Mouse (Mus musculus): ENCODE data around the gene Slc7a8. TPM values are rescaled to one million over a fixed set of nuclear protein-coding genes. Genes with fewer than 3 reads are reported as not detected.
A peak's percentile ranks its signal among the peaks of the same experiment; 100 is the strongest.

The Slc7a8 gene
- polyA plus RNA-seq, 1 experiment from 2014 or later: 2.8 TPM

GRCm38 (mm10) chr14:54696752-54697151, 85.0 kb downstream of the Slc7a8 start:
- 84% methylated on average over 4 of the region's 4 CpGs for WGBS
- Histone ChIP-seq H3K27ac (no peak overlapping the region), H3K27me3 (no peaks in the 10 kb centered on the region), H3K36me3 (0 out of 2 replicates have a peak, but pooled peaks cover 5% of the 10 kb centered on the region), H3K4me2 (no peak overlapping the region), H3K4me3 (no peak overlapping the region), H3K9ac (no peak overlapping the region), H3K4me1 (replicated peaks) (peaks cover 6% of the 10 kb centered on the region), H3K9me3 (replicated peaks) (no peaks in the 10 kb centered on the region)
- no peak for ATAC-seq (replicated peaks; ENCODE audit: insufficient number of reproducible peaks, insufficient read depth, low FRiP score, low read depth)

GRCm38 (mm10) chr14:54695042-54695441, 86.7 kb downstream of the Slc7a8 start:
- no peak overlapping the region for H3K9ac ChIP-seq
- H3K9me3 ChIP-seq (replicated peaks): no peaks in the 10 kb centered on the region
- H3K27me3 ChIP-seq: no peaks in the 10 kb centered on the region
- no peak overlapping the region for H3K27ac ChIP-seq
- no peaks in the 10 kb centered on the region for H3K4me1 ChIP-seq (replicated peaks)
- H3K4me2 ChIP-seq: no peak overlapping the region
- no peak overlapping the region for H3K4me3 ChIP-seq
- ATAC-seq (replicated peaks; ENCODE audit: insufficient number of reproducible peaks, insufficient read depth, low FRiP score, low read depth): no peak
- peaks cover 15% of the 10 kb centered on the region for H3K36me3 ChIP-seq
- WGBS: 52% methylated on average over 6 of the region's 6 CpGs

GRCm38 (mm10) chr14:54687251-54687650, 94.5 kb downstream of the Slc7a8 start:
- peak overlapping the region; percentile 78 for H3K4me3 ChIP-seq
- H3K36me3 ChIP-seq: peaks cover 30% of the 10 kb centered on the region
- peak overlapping the region; percentile 97 for H3K27ac ChIP-seq
- H3K4me1 ChIP-seq (replicated peaks): peaks cover 28% of the 10 kb centered on the region
- H3K9ac ChIP-seq: peak overlapping the region; percentile 76
- no peaks in the 10 kb centered on the region for H3K9me3 ChIP-seq (replicated peaks)
- ATAC-seq (replicated peaks; ENCODE audit: insufficient number of reproducible peaks, insufficient read depth, low FRiP score, low read depth): no peak
- no peaks in the 10 kb centered on the region for H3K27me3 ChIP-seq
- WGBS: 4% methylated on average over 8 of the region's 8 CpGs
- H3K4me2 ChIP-seq: peak overlapping the region; percentile 63

DNA sequence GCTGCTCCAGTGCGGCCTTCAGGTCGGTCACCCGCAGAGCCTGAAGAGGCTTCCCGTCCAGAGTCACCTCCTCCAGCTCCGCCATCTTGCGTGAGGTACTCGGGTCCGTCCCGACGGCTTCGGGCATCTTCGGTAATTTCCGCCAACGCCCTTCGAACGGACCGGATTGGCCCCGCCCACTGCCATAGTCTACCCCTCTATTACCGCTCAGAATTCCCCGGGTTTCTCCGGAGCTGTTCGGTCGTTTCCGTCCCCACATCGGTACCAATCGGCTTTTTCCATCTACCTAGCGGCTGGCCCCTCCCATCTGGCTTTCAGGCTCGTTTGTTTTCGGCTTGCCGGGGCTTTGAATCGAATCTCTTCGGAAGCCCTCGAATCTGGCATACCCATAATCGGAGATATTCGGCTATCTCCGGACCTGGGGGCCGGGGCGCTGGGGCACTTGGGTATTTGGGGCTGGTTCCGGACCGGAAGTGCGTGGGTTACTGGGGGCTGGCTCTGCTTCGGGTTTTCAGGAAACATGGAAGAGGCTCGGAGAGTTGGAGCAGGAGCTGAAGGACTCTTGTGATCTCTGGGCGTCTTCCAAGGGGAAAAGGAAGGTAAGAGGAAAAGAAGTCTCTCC, 95.1 kb downstream of the Slc7a8 start, which contains the start of gene Acin1:
Acin1 (minus strand) TSS at position 410 of the 622 bp plus-strand sequence.
- ATAC-seq (replicated peaks; ENCODE audit: insufficient number of reproducible peaks, insufficient read depth, low FRiP score, low read depth): peak; percentile 96
- Histone ChIP-seq H3K4me3 (peak within 1 kb of the TSS; percentile 78), H3K27ac (peak within 1 kb of the TSS; percentile 97), H3K27me3 (no peaks in the 10 kb centered on the region), H3K36me3 (peaks cover 30% of the 10 kb centered on the region), H3K9ac (peak within 1 kb of the TSS; percentile 94), H3K9me3 (replicated peaks) (no peaks in the 10 kb centered on the region), H3K4me1 (replicated peaks) (peaks cover 28% of the 10 kb centered on the region), H3K4me2 (peak within 1 kb of the TSS; percentile 66)
- WGBS: 0% methylated on average over 44 of the region's 44 CpGs

- peak within 1 kb of the TSS; percentile 78 for H3K4me3 ChIP-seq
- H3K9me3 ChIP-seq (replicated peaks): no peaks in the 10 kb centered on the region
- peak within 1 kb of the TSS; percentile 66 for H3K4me2 ChIP-seq
- H3K36me3 ChIP-seq: peaks cover 30% of the 10 kb centered on the region
- peak; percentile 82 for ATAC-seq (replicated peaks; ENCODE audit: insufficient number of reproducible peaks, insufficient read depth, low FRiP score, low read depth)
- peaks cover 28% of the 10 kb centered on the region for H3K4me1 ChIP-seq (replicated peaks)
- H3K9ac ChIP-seq: peak within 1 kb of the TSS; percentile 94
- under 1% methylated on average over 41 of the region's 41 CpGs for WGBS
- peak within 1 kb of the TSS; percentile 97 for H3K27ac ChIP-seq
- H3K27me3 ChIP-seq: no peaks in the 10 kb centered on the region
Measured at GRCm38 (mm10) chr14:54686063-54686521, 95.7 kb downstream of the Slc7a8 start, which contains the start of gene 1700123O20Rik. TSS of gene 1700123O20Rik (plus strand) at chr14:54686216.

DNA sequence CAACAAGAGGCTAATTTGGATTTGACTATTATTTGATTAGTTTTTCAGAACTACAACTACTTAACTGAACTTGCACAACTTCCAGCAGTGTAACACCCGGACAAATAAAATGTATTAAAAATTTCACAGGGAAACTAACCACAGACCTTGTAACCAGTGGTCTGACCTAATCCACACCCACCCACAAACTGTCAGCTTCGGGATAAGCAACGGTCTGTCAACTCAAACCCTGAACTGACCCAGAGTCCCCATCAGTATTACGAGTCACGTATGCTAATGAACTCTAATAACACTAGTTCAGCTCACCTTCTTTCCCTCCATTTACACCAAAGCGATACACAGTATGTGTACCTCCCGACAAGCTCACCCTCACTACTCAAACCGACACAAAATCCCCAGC, 96.3 kb downstream of the Slc7a8 start:
- peak overlapping the region; percentile 94 for H3K9ac ChIP-seq
- peaks cover 24% of the 10 kb centered on the region for H3K36me3 ChIP-seq
- peak overlapping the region; percentile 78 for H3K4me3 ChIP-seq
- WGBS: 4% methylated on average over 8 of the region's 8 CpGs
- H3K27me3 ChIP-seq: no peaks in the 10 kb centered on the region
- no peak for ATAC-seq (replicated peaks; ENCODE audit: insufficient number of reproducible peaks, insufficient read depth, low FRiP score, low read depth)
- peak overlapping the region; percentile 66 for H3K4me2 ChIP-seq
- peak overlapping the region; percentile 97 for H3K27ac ChIP-seq
- peaks cover 28% of the 10 kb centered on the region for H3K4me1 ChIP-seq (replicated peaks)
- no peaks in the 10 kb centered on the region for H3K9me3 ChIP-seq (replicated peaks)

DNA sequence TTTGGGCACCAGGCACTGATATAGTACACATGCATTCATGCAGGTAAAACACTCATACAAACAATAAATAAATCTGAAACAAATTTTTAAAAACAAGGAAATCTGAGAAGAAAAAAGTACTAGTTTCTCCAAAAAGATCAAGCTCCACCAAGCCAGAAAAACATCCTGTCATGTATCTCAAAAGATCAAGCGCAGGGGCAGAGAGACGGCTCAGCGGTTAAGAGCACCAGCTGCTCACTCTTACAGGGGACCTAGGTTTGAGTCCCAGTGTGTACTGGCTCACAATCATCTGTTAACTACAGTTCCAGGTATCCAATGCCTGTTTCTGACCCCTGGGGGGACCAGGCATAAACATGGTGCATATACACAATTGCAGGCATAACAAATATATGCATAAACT, 99.3 kb downstream of the Slc7a8 start:
- Histone ChIP-seq H3K27me3 (no peaks in the 10 kb centered on the region), H3K4me1 (replicated peaks) (peaks cover 17% of the 10 kb centered on the region), H3K27ac (no peak overlapping the region), H3K4me3 (no peak overlapping the region), H3K9ac (no peak overlapping the region), H3K4me2 (no peak overlapping the region), H3K9me3 (replicated peaks) (no peaks in the 10 kb centered on the region), H3K36me3 (peaks cover 30% of the 10 kb centered on the region)
- no peak for ATAC-seq (replicated peaks; ENCODE audit: insufficient number of reproducible peaks, insufficient read depth, low FRiP score, low read depth)
- 83% methylated on average over 3 of the region's 3 CpGs for whole genome bisulfite sequencing

DNA sequence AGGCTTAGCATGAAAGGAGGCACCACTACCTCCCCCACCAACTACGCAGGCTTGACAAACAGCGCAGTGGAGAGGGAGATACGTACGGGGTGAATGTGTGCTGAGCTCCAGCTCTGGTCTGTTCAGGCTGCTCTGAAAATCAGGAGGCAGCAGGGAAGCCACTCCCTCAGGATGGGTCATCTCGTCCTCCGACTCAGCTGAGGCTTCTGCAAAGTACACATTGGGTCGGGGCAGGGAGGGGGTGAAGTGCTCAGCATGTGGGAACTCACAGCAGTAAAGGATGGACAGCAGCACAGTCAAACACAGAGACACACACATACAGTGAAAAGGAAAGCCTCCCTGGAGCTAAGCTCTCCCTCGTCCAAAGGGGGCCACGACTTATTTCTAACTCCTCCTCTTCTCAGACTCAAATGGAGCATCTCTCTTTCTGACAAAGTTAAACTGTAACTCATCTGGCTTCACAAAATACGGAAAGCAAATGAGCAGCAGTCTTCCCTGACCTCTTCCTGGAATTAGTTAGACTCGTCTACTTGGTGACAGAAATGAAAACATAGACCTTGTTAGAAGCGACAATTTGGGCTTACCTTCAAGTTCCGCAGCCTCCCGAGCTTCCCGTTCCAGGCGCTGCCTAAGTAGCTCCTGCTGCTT, 103.0 kb downstream of the Slc7a8 start:
- Histone ChIP-seq H3K9me3 (replicated peaks) (no peaks in the 10 kb centered on the region), H3K4me2 (no peak overlapping the region), H3K36me3 (peaks cover 51% of the 10 kb centered on the region), H3K4me1 (replicated peaks) (0 out of 2 replicates have a peak, but pooled peaks cover 10% of the 10 kb centered on the region), H3K9ac (no peak overlapping the region), H3K27ac (no peak overlapping the region), H3K4me3 (no peak overlapping the region), H3K27me3 (no peaks in the 10 kb centered on the region)
- WGBS: 86% methylated on average over 16 of the region's 16 CpGs
- ATAC-seq (replicated peaks; ENCODE audit: insufficient number of reproducible peaks, insufficient read depth, low FRiP score, low read depth): no peak

- Histone ChIP-seq H3K9me3 (replicated peaks) (no peaks in the 10 kb centered on the region), H3K36me3 (peaks cover 59% of the 10 kb centered on the region), H3K4me1 (replicated peaks) (0 out of 2 replicates have a peak, but pooled peaks cover 3% of the 10 kb centered on the region), H3K27ac (no peak overlapping the region), H3K4me2 (no peak overlapping the region), H3K27me3 (no peaks in the 10 kb centered on the region), H3K4me3 (no peak overlapping the region), H3K9ac (0 out of 2 replicates have a peak overlapping the region, but pooled peaks have one; percentile 14)
- whole genome bisulfite sequencing: 84% methylated on average over 5 of the region's 5 CpGs
- ATAC-seq (replicated peaks; ENCODE audit: insufficient number of reproducible peaks, insufficient read depth, low FRiP score, low read depth): no peak
Measured at GRCm38 (mm10) chr14:54676290-54676689, 105.5 kb downstream of the Slc7a8 start.

DNA sequence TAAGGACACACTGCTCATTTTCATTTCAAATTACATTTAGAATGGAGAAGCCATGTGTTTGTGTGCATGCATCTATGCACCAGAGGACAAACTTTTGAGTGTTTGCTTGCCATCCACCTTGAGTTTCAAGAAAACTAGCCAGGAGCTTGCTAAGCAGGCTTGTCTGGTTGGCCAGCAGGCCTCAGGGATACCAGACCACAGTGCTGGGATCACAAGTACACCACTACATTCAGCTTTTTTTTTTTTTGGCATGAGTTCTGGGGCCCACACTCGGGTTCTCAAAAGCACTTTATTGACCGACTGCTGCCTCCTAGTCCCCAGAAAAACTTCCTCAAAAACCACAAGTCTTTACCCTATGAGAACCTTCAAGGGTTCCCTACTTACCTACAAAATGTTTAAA, 107.4 kb downstream of the Slc7a8 start:
- Histone ChIP-seq H3K9me3 (replicated peaks) (no peaks in the 10 kb centered on the region), H3K27me3 (no peaks in the 10 kb centered on the region), H3K4me1 (replicated peaks) (0 out of 2 replicates have a peak, but pooled peaks cover 3% of the 10 kb centered on the region), H3K4me3 (no peak overlapping the region), H3K27ac (no peak overlapping the region), H3K4me2 (no peak overlapping the region), H3K9ac (no peak overlapping the region), H3K36me3 (peaks cover 60% of the 10 kb centered on the region)
- ATAC-seq (replicated peaks; ENCODE audit: insufficient number of reproducible peaks, insufficient read depth, low FRiP score, low read depth): no peak
- 72% methylated on average over 2 of the region's 2 CpGs for WGBS
